Mouse (Mus musculus): ENCODE results near the gene Senp3.

GRCm38 (mm10) chr11:69628286-69628685, 53.6 kb downstream of the Senp3 start:
- no peak for TF ChIP-seq GATA1 (IDR thresholded peaks at IDR 0.05; ENCODE audit: low read length)
- TF ChIP-seq TAL1 (IDR thresholded peaks at IDR 0.05; ENCODE audit: low read length): no peak

Data from erythroblast, embryonic 14.5 days (primary cell).